Mouse (Mus musculus) heart, embryonic 15.5 days (tissue): ENCODE measurements around the gene Ciz1. TPM values are rescaled to one million over a fixed set of nuclear protein-coding genes. Genes with fewer than 3 reads are reported as not detected.

ENCODE experiments used
- ATAC-seq: fragments of 200-750 bp; cut with Nextera tagmentation; replicated peaks from 2 replicates; pipeline ENCODE4 v1.8.0; 2017; ENCODE audit warnings: low read depth, moderate TSS enrichment; ENCODE audit not compliant: insufficient number of reproducible peaks, insufficient read depth, low FRiP score
- H3K27ac ChIP-seq: fragments of 300-500 bp; sonication (generic); 2 replicates; pipeline ENCODE4 v1.5.1; 2015; ENCODE audit warnings: mild to moderate bottlenecking, inconsistent platforms
- H3K27me3 ChIP-seq: fragments of 300-500 bp; sonication (generic); 2 replicates; pipeline ENCODE4 v1.6.1; 2015; ENCODE audit warnings: inconsistent platforms
- H3K36me3 ChIP-seq: fragments of 300-500 bp; sonication (generic); 2 replicates; pipeline ENCODE4 v1.6.1; 2015; ENCODE audit warnings: mild to moderate bottlenecking, inconsistent platforms
- H3K4me1 ChIP-seq: fragments of 300-500 bp; sonication (generic); replicated peaks from 2 replicates; pipeline ENCODE4 v1.6.1; 2015; ENCODE audit warnings: inconsistent platforms
- H3K4me2 ChIP-seq: fragments of 300-500 bp; sonication (generic); 2 replicates; pipeline ENCODE4 v1.6.1; 2015; ENCODE audit warnings: inconsistent platforms, mild to moderate bottlenecking, moderate library complexity
- H3K4me3 ChIP-seq: fragments of 300-500 bp; sonication (generic); 2 replicates; pipeline ENCODE4 v1.5.1; 2015; ENCODE audit warnings: mild to moderate bottlenecking, inconsistent platforms
- H3K9ac ChIP-seq: fragments of 300-500 bp; sonication (generic); 2 replicates; pipeline ENCODE4 v1.6.1; 2015; ENCODE audit warnings: mild to moderate bottlenecking, inconsistent platforms
- H3K9me3 ChIP-seq: fragments of 300-500 bp; sonication (generic); replicated peaks from 2 replicates; pipeline ENCODE4 v1.6.1; 2016; ENCODE audit warnings: inconsistent platforms
- WGBS: fragments of 180-500 bp; shearing (Covaris S2); methylation state at CpG from one replicate; pipeline ENCODE4 v1.1.7; 2015; ENCODE audit warnings: mixed read lengths; 5-methylcytosine and 5-hydroxymethylcytosine counted together
- polyA plus RNA-seq: library from polyadenylated mRNA; unstranded; fragments of >200 nt; fragmentation: Nextera tagmentation; extraction: Ambion mirVana; gene quantifications from 2 replicates; pipeline ENCODE4 v1.2.1, GENCODE M21; 2015

Ciz1 gene
- polyA plus RNA-seq, 1 experiment from 2014 or later = 30.9 TPM

- peak overlapping the region; percentile 66 for H3K4me3 ChIP-seq
- ATAC-seq = no peak
- H3K27me3 ChIP-seq = peaks cover 17% of the 10 kb centered on the region
- peaks cover 39% of the 10 kb centered on the region for H3K4me1 ChIP-seq
- H3K9ac ChIP-seq = peak overlapping the region; percentile 71
- H3K4me2 ChIP-seq = peak overlapping the region; percentile 100
- H3K9me3 ChIP-seq = no peaks in the 10 kb centered on the region
- peaks cover 16% of the 10 kb centered on the region; the same call in 1 of the 2 replicates for H3K36me3 ChIP-seq
- 9% methylated on average over 41 of the region's 42 CpGs for WGBS
- no peak overlapping the region for H3K27ac ChIP-seq
Measured at GRCm38 (mm10) chr2:32311443-32312317, 40.4 kb upstream of the Ciz1 start.

DNA sequence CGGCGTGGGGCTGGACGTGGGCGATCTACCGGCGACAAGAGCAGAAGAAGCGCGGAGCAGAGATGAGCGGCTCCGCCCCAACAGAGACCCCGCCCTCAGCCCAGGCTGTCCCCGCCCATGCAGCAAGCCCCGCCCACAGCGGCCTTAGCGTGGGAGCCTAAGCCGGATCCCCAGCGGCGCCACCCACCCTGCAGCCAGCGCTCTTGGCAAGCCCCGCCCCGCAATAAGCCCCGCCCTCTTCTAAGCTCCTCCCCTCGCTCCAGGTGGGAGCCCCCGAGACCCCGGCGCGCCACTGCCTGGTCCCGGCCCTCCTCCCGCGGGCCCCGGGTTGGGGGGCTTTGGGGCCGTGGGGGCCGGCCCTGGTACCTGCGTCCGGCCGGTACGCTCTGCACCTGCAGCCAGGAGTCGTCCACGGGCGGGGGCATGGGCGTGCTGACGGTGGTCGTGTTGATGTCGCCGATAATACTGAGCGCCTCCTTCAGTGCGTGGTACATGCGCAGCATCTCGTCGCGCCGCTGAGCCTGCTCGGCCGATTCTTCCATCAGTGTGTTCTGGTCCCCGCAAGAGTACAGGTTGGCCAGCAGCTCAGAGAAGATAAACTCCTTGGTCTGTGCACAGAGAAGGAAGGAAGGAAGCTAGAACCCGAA lies 39.7 kb upstream of the Ciz1 start:
- 3% methylated on average over 56 of the region's 56 CpGs for WGBS
- peak overlapping the region; percentile 100 for H3K4me2 ChIP-seq
- H3K4me1 ChIP-seq = peaks cover 47% of the 10 kb centered on the region
- H3K9me3 ChIP-seq = no peaks in the 10 kb centered on the region
- ATAC-seq = peak; percentile 79
- H3K36me3 ChIP-seq = peaks cover 9% of the 10 kb centered on the region; the same call in 1 of the 2 replicates
- peak overlapping the region; percentile 66 for H3K4me3 ChIP-seq
- no peak overlapping the region for H3K27ac ChIP-seq
- peaks cover 23% of the 10 kb centered on the region for H3K27me3 ChIP-seq
- H3K9ac ChIP-seq = peak overlapping the region; percentile 71

DNA sequence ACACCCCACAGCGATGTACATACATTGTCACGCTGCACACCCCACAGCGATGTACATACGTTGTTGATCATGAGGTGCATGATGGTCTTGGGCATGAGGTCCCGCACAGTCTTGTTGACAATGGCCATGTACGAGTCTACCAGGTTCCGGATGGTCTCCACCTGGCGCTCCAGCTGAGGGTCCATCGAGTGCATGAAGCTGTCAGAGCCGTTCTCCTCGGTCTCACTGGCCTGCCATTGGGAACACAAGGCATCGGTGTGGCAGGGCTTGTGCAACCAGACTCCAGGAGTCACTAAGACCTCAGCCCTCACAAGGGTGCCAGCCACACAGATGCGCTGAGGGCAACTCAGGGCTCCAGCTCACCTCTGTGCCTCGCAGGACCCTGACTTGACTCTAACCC lies 37.3 kb upstream of the Ciz1 start:
- no peak overlapping the region for H3K4me3 ChIP-seq
- H3K4me2 ChIP-seq = no peak overlapping the region
- no peaks in the 10 kb centered on the region for H3K36me3 ChIP-seq
- H3K4me1 ChIP-seq = peaks cover 63% of the 10 kb centered on the region
- ATAC-seq = no peak
- peak overlapping the region; percentile 81 for H3K27ac ChIP-seq
- H3K27me3 ChIP-seq = peaks cover 37% of the 10 kb centered on the region
- H3K9ac ChIP-seq = no peak overlapping the region
- H3K9me3 ChIP-seq = no peaks in the 10 kb centered on the region
- 92% methylated on average over 14 of the region's 14 CpGs for WGBS

GRCm38 (mm10) chr2:32315751-32316150 lies 36.4 kb upstream of the Ciz1 start:
- H3K36me3 ChIP-seq = no peaks in the 10 kb centered on the region
- peaks cover 37% of the 10 kb centered on the region for H3K27me3 ChIP-seq
- H3K9ac ChIP-seq = no peak overlapping the region
- H3K4me3 ChIP-seq = no peak overlapping the region
- WGBS = 21% methylated on average over 8 of the region's 8 CpGs
- peaks cover 57% of the 10 kb centered on the region for H3K4me1 ChIP-seq
- H3K4me2 ChIP-seq = no peak overlapping the region
- peak overlapping the region; percentile 81 for H3K27ac ChIP-seq
- ATAC-seq = no peak
- H3K9me3 ChIP-seq = no peaks in the 10 kb centered on the region

DNA sequence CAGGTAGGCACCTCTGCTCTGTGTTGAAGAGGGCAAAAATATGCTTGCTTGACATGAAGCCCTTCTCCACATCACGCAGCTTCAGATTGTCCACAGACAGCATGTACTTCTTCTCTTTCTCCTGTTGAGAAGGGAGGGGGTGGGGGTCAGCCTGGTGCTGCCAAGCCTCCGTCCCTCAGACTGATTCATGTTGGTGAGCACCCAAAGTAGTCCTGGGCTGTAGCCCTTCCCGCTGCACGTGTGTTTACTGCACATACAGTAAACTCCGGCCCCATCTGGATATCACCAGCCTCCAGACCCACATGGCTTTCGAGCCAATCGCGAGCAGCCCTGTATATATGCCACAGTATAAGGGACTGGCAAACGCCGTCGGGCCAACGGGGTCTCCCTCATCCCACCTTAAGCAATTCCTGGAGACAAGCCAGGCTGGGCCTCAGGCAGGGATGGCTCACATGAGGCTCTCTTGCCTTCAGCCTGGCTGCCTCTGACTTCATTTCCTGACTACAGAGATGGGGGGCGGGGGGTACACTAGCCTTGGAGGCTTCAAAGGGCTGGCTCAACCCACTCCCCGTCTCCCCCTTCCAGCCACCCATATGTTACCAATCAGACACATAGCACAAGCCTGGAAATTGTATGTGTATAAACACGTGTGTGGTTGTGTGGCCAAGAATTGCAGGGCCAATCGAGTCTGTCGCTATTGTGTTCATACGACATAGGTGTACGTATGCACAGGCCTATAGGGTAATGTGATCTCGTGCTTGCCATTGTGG lies 35.1 kb upstream of the Ciz1 start:
- Histone ChIP-seq H3K4me3 (no peak overlapping the region), H3K9ac (no peak overlapping the region), H3K27me3 (peaks cover 35% of the 10 kb centered on the region), H3K27ac (peak overlapping the region; percentile 81), H3K9me3 (no peaks in the 10 kb centered on the region), H3K4me2 (no peak overlapping the region), H3K4me1 (peaks cover 46% of the 10 kb centered on the region), H3K36me3 (no peaks in the 10 kb centered on the region)
- no peak for ATAC-seq
- 59% methylated on average over 20 of the region's 20 CpGs for WGBS

- no peaks in the 10 kb centered on the region for H3K9me3 ChIP-seq
- H3K27me3 ChIP-seq = peaks cover 29% of the 10 kb centered on the region
- WGBS = 7% methylated on average over 18 of the region's 19 CpGs
- peak overlapping the region; percentile 50 for H3K9ac ChIP-seq
- peaks cover 40% of the 10 kb centered on the region for H3K4me1 ChIP-seq
- peak overlapping the region; percentile 62 for H3K4me2 ChIP-seq
- H3K27ac ChIP-seq = peak overlapping the region; percentile 88
- H3K36me3 ChIP-seq = no peaks in the 10 kb centered on the region
- H3K4me3 ChIP-seq = peak overlapping the region; percentile 48
- peak; percentile 81 for ATAC-seq
Measured at GRCm38 (mm10) chr2:32317791-32318417, 34.2 kb upstream of the Ciz1 start.

GRCm38 (mm10) chr2:32318709-32319585 lies 33.2 kb upstream of the Ciz1 start:
- no peak for ATAC-seq
- Histone ChIP-seq H3K4me1 (peaks cover 40% of the 10 kb centered on the region), H3K4me3 (peak overlapping the region; percentile 48), H3K9me3 (no peaks in the 10 kb centered on the region), H3K27ac (peak overlapping the region; percentile 88), H3K4me2 (peak overlapping the region; percentile 62), H3K36me3 (no peaks in the 10 kb centered on the region), H3K9ac (peak overlapping the region; percentile 50), H3K27me3 (peaks cover 22% of the 10 kb centered on the region)
- 68% methylated on average over 14 of the region's 14 CpGs for WGBS

DNA sequence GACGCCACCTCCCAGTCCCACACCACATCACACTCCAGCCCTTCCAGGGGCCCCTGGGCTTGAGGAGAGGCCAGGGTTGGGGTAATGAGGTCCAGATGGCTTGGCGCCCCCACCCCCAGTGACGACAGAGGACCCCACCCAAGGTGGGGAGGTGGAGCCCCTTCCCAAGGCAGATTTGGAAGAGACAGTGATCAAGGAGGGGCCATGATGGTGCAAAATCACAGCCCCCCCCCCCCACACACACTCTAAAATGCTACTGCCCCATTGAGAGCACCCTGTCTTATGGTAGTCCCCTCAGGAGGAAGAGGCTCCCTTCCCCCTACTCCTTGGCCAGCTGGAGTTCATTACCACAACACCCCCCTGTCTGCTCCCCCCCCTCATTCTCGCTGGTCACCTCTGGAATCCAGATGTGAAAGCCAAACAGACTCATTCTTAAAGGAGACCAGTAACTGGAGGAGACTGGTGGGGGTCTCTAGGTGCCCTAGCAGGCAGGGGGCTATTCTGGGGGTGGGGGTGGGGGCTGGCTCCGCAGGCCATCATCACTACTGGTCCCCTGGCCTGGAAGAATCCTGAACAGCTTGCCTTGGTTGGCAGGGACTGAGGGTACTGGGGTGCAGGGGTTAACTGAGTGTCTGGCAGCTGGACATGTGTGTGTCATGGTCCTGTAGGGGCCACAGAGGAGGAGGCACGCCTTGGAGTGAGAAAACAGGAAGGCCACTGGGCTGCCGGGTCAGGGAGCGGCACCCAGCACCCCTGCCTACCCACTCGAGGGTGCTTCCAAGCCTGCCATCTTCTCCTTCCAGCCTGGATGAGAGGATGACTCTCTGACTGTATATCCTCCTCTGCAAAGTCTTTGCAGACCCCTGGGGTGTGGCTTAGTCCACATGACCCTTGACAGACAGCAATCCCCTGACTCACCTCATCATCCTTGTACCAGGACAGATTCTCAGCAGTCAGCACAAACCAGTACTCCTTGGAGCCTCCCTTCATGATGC lies 32.2 kb upstream of the Ciz1 start:
- Histone ChIP-seq H3K36me3 (no peaks in the 10 kb centered on the region), H3K27me3 (peaks cover 21% of the 10 kb centered on the region), H3K9ac (no peak overlapping the region), H3K4me2 (0 out of 2 replicates have a peak overlapping the region, but pooled peaks have one; percentile 27), H3K9me3 (no peaks in the 10 kb centered on the region), H3K27ac (peak overlapping the region; percentile 88), H3K4me3 (no peak overlapping the region), H3K4me1 (peaks cover 39% of the 10 kb centered on the region)
- ATAC-seq = no peak
- 31% methylated on average over 9 of the region's 9 CpGs for WGBS

- H3K36me3 ChIP-seq = no peaks in the 10 kb centered on the region
- H3K27ac ChIP-seq = peak overlapping the region; percentile 88; the same call in 1 of the 2 replicates
- H3K4me3 ChIP-seq = no peak overlapping the region
- WGBS = 57% methylated on average over 11 of the region's 11 CpGs
- no peak overlapping the region for H3K9ac ChIP-seq
- peaks cover 21% of the 10 kb centered on the region for H3K27me3 ChIP-seq
- H3K9me3 ChIP-seq = no peaks in the 10 kb centered on the region
- H3K4me1 ChIP-seq = peaks cover 36% of the 10 kb centered on the region
- H3K4me2 ChIP-seq = no peak overlapping the region
- ATAC-seq = no peak
Measured at GRCm38 (mm10) chr2:32320721-32321120, 31.4 kb upstream of the Ciz1 start.
